Mouse (Mus musculus): ENCODE measurements around the gene Ppfia1.

DNA sequence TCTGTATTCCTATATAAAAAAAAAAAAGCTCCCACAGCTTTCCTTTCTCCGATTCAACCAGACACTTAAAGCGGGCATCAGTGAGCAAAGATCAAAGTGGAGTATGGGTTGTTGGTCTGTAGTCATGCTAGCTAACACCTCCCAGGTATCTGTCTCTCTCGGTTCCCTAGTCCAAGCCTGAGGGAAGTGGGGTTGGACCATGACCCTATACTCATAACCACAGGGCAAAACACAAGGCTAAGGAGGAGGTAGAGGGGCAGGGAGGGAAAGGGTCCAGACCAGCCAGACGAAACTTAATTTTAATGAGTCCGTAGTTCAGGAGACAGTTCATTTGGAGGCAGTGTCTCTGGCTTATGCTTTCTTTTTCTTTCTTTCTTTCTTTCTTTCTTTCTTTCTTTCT, 18.7 kb upstream of the Ppfia1 start:
- TF ChIP-seq CTCF (IDR thresholded peaks at IDR 0.05; ENCODE audit: borderline replicate concordance, extremely low read depth, insufficient read depth, insufficient read length) (no peak), POLR2A (IDR thresholded peaks at IDR 0.05; ENCODE audit: borderline replicate concordance, extremely low read depth, insufficient read depth, insufficient read length, poor library complexity, severe bottlenecking) (no peak)
